Mouse (Mus musculus) midbrain, embryonic 15.5 days (tissue): ENCODE measurements around the gene Gorasp2. TPM values are rescaled to one million over a fixed set of nuclear protein-coding genes. Genes with fewer than 3 reads are reported as not detected.

ENCODE experiments used
- ATAC-seq: fragments of 200-750 bp; cut with Nextera tagmentation; replicated peaks from 2 replicates; pipeline ENCODE4 v1.8.0; 2017; ENCODE audit warnings: moderate TSS enrichment
- H3K27ac ChIP-seq: fragments of 300-500 bp; sonication (generic); 2 replicates; pipeline ENCODE4 v1.5.1; 2015; ENCODE audit warnings: mild to moderate bottlenecking, inconsistent platforms
- H3K27me3 ChIP-seq: fragments of 300-500 bp; sonication (generic); replicated peaks from 2 replicates; pipeline ENCODE4 v1.6.1; 2015; ENCODE audit warnings: inconsistent platforms
- H3K36me3 ChIP-seq: fragments of 300-500 bp; sonication (generic); replicated peaks from 2 replicates; pipeline ENCODE4 v1.6.1; 2015; ENCODE audit warnings: inconsistent platforms
- H3K4me1 ChIP-seq: fragments of 300-500 bp; sonication (generic); 2 replicates; pipeline ENCODE4 v1.6.1; 2015; ENCODE audit warnings: inconsistent platforms
- H3K4me2 ChIP-seq: fragments of 300-500 bp; sonication (generic); 2 replicates; pipeline ENCODE4 v1.6.1; 2015; ENCODE audit warnings: inconsistent platforms, mild to moderate bottlenecking, moderate library complexity
- H3K4me3 ChIP-seq: fragments of 300-500 bp; sonication (generic); 2 replicates; pipeline ENCODE4 v1.5.1; 2015; ENCODE audit warnings: mild to moderate bottlenecking, inconsistent platforms
- H3K9ac ChIP-seq: fragments of 300-500 bp; sonication (generic); 2 replicates; pipeline ENCODE4 v1.6.1; 2015; ENCODE audit warnings: mild to moderate bottlenecking, inconsistent platforms
- H3K9me3 ChIP-seq: fragments of 300-500 bp; sonication (generic); 2 replicates; pipeline ENCODE4 v1.6.1; 2016; ENCODE audit warnings: inconsistent platforms
- WGBS: fragments of 180-500 bp; shearing (Covaris S2); methylation state at CpG from one replicate; pipeline ENCODE4 v1.1.7; 2015; ENCODE audit warnings: mixed read lengths; 5-methylcytosine and 5-hydroxymethylcytosine counted together
- polyA plus RNA-seq: library from polyadenylated mRNA; unstranded; fragments of >200 nt; fragmentation: Nextera tagmentation; extraction: Ambion mirVana; gene quantifications from 2 replicates; pipeline ENCODE4 v1.2.1, GENCODE M21; 2015

Gorasp2 gene
- polyA plus RNA-seq, 1 experiment from 2014 or later, result 137 TPM

DNA sequence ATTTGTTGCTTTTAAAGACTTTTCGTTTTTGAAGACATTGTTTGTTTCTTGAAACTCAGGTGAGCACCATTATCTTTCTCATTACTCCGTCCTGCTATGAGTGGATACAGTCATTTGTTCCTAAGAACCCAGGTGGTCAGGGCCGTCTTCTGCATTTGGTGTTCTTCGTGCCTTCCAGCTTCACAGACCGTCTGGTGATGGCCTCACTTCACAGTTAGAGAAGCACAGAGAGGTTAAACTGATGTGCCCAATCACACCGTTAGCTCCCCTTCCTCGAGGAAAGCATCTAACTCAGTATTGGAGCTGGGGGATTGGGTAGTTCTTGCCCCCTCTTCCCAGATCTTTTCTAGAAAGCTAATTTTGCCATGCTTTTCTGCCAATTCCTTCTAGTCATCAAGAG is 5.6 kb downstream of the Gorasp2 start:
- Histone ChIP-seq H3K4me2 (no peak overlapping the region), H3K9ac (no peak overlapping the region), H3K4me3 (no peak overlapping the region), H3K9me3 (no peaks in the 10 kb centered on the region), H3K36me3 (no peaks in the 10 kb centered on the region), H3K27me3 (no peaks in the 10 kb centered on the region), H3K4me1 (peaks cover 18% of the 10 kb centered on the region), H3K27ac (no peak overlapping the region)
- no peak for ATAC-seq
- WGBS, result 94% methylated on average over 7 of the region's 7 CpGs

DNA sequence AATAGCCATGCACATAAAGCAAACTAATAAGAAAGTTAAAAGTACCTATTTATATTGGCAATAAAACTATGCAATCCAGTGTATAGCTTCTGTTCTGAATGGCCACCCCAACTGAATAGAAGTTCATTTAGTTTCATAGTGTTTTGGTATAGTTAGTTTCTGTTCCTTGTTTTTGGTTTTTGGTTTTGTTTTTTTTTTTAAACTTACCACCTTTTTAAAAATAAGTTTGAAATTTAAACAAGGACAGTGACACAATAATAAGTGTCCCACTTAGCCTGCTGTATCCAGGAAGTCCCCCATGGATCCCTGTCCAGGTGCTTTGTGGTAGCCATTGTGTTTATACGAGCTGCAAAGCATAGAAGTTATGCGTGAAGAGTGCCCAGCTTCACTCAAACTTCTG is 7.9 kb downstream of the Gorasp2 start:
- ATAC-seq, result no peak
- H3K9ac ChIP-seq, result no peak overlapping the region

DNA sequence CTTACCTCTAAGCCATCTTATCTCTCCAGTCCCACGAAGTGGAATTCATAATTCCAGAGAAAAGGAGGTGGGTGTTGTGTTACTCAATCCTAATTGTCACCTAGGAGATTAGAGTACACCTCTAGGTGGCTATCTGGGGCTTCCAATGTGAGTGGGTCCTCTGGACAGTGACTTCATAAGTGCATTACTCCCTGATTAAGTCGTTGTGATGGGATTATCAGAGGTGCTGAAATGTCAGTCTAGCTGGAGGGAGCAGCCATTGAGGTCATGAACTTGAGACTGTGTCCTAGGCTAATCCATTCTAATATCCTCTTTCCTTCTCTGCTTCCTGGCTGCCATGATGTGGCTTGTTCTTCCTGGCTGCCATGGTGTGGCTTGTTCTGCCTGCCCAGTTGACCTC is 8.5 kb downstream of the Gorasp2 start:
- Histone ChIP-seq H3K9ac (no peak overlapping the region), H3K36me3 (no peaks in the 10 kb centered on the region), H3K9me3 (no peaks in the 10 kb centered on the region), H3K27me3 (no peaks in the 10 kb centered on the region), H3K27ac (no peak overlapping the region), H3K4me3 (no peak overlapping the region), H3K4me1 (no peaks in the 10 kb centered on the region), H3K4me2 (no peak overlapping the region)
- ATAC-seq, result no peak
- WGBS, result 78% methylated on average over 2 of the region's 2 CpGs

More for the DNA sequence above, 7.9 kb downstream of the Gorasp2 start:
- Histone ChIP-seq H3K9me3 (no peaks in the 10 kb centered on the region), H3K36me3 (no peaks in the 10 kb centered on the region), H3K4me2 (no peak overlapping the region), H3K4me1 (no peaks in the 10 kb centered on the region), H3K4me3 (no peak overlapping the region), H3K27ac (no peak overlapping the region), H3K27me3 (no peaks in the 10 kb centered on the region)
- 81% methylated on average over 2 of the region's 2 CpGs for WGBS

DNA sequence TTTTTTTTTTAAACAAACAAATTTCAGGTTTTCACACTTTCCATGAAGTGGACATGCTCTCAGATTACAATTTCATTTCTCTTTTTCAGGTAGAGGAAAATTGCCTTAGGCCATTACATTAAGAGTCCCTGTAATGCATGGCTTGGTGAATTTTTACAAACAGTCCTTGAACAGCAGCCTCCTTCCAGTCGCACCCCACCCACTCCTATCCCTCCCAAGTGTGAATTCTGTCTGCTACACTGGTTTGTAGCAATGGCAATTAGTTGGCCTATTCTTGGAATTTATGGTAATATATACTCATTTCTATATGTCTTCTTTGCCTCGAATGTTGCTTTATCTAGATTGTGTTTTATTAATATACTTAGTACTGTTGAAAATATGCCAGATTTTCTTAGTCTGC is 11.1 kb downstream of the Gorasp2 start:
- Histone ChIP-seq H3K4me2 (no peak overlapping the region), H3K4me3 (no peak overlapping the region), H3K4me1 (no peaks in the 10 kb centered on the region), H3K27ac (no peak overlapping the region), H3K36me3 (no peaks in the 10 kb centered on the region), H3K27me3 (no peaks in the 10 kb centered on the region), H3K9ac (no peak overlapping the region), H3K9me3 (no peaks in the 10 kb centered on the region)
- WGBS, result 78% methylated on average over 2 of the region's 2 CpGs
- no peak for ATAC-seq

DNA sequence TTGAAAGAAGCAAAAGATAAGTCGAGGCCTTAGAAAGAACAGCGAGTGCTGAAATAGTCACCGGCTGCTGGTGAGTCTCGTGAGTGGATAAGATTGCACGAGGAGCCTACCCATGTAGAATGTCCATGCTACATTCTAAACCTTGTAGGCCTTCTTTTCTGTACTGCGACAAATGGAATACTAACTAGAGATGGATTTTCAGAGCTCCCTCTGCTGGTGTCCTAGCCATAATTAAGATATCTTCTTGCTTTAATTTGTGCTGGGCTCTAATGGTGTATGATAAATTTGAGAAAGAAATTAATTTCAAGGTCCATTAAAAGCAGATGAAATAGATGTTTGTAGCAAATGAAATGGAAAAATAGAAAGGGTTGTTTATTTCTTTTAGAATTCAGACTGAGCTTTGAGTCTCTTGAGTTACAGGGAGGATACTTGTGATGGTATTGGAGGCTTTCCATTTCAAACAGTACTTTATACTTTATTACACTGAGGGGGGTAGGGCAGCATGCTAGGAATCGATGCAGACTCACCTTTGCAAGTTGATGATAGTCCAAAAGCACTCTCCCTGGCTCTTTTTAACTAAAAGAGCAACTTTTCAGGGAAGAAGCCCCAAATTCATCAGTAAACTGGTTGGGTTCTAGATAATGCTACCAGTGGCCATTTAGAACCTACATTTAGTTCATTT is 12.2 kb downstream of the Gorasp2 start:
- ATAC-seq, result no peak
- 80% methylated on average over 7 of the region's 7 CpGs for whole genome bisulfite sequencing
- Histone ChIP-seq H3K4me1 (no peaks in the 10 kb centered on the region), H3K9me3 (no peaks in the 10 kb centered on the region), H3K27ac (no peak overlapping the region), H3K27me3 (no peaks in the 10 kb centered on the region), H3K4me3 (no peak overlapping the region), H3K4me2 (no peak overlapping the region), H3K9ac (no peak overlapping the region), H3K36me3 (peaks cover under 1% of the 10 kb centered on the region; the same call in 1 of the 2 replicates)

DNA sequence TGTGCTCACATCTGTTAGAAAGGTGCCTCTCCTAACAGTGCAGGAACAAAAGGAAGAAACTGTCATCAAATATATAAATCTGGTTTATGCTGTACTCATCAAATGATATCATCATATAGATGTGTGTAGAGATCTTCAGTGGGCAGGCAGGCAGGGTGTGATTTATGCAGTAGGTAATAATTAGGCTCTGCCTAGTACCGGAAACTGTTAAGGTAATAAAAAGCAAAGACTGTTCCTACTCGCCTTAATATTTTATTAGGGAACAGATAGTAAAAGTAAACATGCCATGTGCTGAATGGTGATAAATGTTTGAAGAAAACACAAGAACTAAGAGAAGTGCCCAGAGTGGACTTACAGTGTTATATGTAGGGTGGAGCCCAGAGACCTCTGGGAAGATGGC is 20.9 kb downstream of the Gorasp2 start:
- H3K36me3 ChIP-seq, result peaks cover 47% of the 10 kb centered on the region; the same call in 1 of the 2 replicates

DNA sequence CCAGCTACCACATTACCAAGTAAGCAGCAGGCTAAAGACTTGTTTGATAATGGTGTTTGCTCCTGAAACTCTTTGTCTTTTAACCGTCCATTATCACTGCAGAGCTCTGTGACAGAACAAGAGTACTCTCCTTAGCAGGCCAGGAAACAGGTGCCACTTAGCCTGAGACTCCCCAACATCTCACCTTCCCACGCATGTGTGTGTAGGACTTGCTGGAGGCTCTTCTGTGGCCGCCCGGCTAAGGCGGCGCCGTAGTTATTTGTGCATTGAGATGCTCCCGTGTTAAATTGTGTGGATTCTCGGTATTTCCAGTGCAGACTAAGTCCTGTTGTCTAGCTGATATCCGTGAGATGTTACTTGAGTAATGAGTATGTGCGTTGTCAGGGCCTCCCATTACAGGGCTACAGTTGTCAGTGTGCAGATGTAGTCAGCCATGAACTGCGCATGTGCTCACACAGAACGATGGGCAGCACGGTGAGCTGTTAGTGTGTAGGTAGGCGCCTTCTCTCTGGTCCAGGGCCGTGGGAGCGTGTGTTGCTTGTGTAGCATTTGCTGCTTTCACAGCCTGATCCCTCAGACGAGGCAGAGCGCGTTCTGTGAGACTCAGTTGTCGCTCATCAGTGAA is 27.2 kb downstream of the Gorasp2 start:
- Histone ChIP-seq H3K9ac (no peak overlapping the region), H3K27ac (no peak overlapping the region), H3K27me3 (no peaks in the 10 kb centered on the region), H3K9me3 (no peaks in the 10 kb centered on the region), H3K4me1 (no peaks in the 10 kb centered on the region), H3K36me3 (peaks cover 55% of the 10 kb centered on the region), H3K4me3 (no peak overlapping the region), H3K4me2 (no peak overlapping the region)
- ATAC-seq, result no peak
- 92% methylated on average over 21 of the region's 21 CpGs for WGBS

More for the DNA sequence above, 20.9 kb downstream of the Gorasp2 start:
- Histone ChIP-seq H3K27ac (no peak overlapping the region), H3K9ac (no peak overlapping the region), H3K4me2 (no peak overlapping the region), H3K9me3 (no peaks in the 10 kb centered on the region), H3K4me1 (no peaks in the 10 kb centered on the region), H3K4me3 (no peak overlapping the region), H3K27me3 (no peaks in the 10 kb centered on the region)
- ATAC-seq, result no peak
- WGBS, result 90% methylated on average over 2 of the region's 2 CpGs

DNA sequence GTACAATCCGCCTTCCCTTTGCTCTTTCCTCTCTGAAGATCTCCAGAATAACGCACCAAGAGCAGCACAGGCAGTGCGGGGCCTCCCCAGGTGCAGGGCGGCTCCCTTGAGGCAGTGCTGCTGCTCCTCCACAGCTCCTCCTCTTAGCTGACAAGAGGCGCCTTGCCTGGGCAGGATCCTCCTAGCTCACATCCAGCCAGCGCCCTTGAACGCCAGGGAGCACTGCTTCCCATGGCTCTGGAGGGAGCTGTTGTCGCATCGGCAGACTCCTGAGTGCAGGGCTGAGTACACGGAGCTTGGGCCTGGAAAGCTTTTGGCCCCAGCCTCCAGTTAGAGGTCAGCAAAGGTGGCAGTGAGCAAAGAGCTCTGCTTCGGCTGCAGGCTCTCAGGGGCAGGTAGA is 28.8 kb downstream of the Gorasp2 start:
- H3K4me1 ChIP-seq, result no peaks in the 10 kb centered on the region
- H3K36me3 ChIP-seq, result peaks cover 44% of the 10 kb centered on the region
- ATAC-seq, result no peak
- H3K27me3 ChIP-seq, result no peaks in the 10 kb centered on the region
- WGBS, result 88% methylated on average over 11 of the region's 11 CpGs
- no peak overlapping the region for H3K4me3 ChIP-seq
- H3K4me2 ChIP-seq, result no peak overlapping the region
- no peaks in the 10 kb centered on the region for H3K9me3 ChIP-seq
- no peak overlapping the region for H3K27ac ChIP-seq
- no peak overlapping the region for H3K9ac ChIP-seq

DNA sequence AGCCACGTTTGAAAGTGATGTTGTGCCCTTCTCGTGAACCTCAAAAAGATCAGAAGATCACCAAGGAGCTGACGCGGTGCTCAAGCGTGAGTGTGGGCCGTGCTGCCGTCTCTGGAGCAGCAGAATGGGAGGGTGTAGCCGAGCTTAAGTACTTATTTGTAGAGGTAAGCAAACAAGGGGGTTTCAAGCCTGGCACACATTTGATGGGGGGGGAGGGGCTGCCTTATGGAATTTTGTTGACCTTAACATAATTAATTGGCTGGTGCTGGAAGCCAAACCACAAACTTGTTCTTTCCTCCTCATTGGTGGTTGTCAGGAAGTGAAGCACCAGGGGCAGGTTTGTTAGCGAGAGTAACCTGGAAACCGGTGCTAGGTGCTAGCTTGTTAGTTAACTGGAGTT is 34.3 kb downstream of the Gorasp2 start:
- Histone ChIP-seq H3K4me2 (no peak overlapping the region), H3K27ac (no peak overlapping the region), H3K36me3 (peaks cover 12% of the 10 kb centered on the region; the same call in 1 of the 2 replicates), H3K4me1 (no peaks in the 10 kb centered on the region), H3K9me3 (no peaks in the 10 kb centered on the region), H3K4me3 (no peak overlapping the region), H3K27me3 (no peaks in the 10 kb centered on the region), H3K9ac (no peak overlapping the region)
- 89% methylated on average over 10 of the region's 10 CpGs for WGBS
- no peak for ATAC-seq

DNA sequence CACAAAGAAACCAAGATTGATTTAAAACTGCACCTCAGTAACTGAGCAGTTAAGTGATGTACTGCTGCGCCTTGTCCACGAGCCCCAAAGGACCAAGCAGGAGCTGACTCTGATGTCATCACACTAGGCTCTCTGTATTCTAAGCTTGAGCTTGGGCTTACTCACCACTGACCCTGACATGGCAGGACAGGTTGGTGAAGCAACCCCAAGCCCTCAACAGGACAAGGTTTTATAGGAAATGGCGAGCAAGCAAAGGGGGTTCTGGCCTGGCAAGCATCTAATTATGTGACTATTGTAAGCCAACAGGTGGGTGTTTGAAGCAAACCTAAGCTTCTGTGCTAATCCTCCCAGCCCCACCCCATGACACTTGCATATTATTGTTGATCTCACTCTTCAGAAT is 39.5 kb downstream of the Gorasp2 start:
- WGBS, result 90% methylated on average over 3 of the region's 3 CpGs
- Histone ChIP-seq H3K9me3 (no peaks in the 10 kb centered on the region), H3K36me3 (no peaks in the 10 kb centered on the region), H3K27me3 (no peaks in the 10 kb centered on the region), H3K9ac (no peak overlapping the region), H3K4me2 (no peak overlapping the region), H3K4me1 (0 out of 2 replicates have a peak, but pooled peaks cover 5% of the 10 kb centered on the region), H3K27ac (no peak overlapping the region), H3K4me3 (no peak overlapping the region)
- ATAC-seq, result no peak

DNA sequence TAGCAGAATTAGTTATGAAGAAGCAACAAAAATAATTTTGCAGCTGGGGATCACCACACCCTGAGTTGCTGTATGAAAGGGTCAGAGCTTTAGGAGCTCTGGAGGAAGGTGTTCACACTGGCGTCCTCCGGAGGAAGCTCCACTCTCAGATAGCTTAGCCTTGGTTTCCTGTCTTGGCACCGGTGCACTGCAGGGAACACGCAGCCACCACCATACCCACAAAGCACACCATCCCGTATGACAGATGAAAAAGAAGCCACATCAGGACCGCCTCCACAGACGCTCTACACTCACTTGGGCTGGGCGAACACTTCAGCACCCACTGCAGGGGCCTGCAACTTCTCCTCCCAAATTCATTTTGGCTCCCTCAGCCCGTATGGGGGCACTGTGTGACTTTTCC is 40.2 kb downstream of the Gorasp2 start:
- H3K9ac ChIP-seq, result no peak overlapping the region
- H3K27ac ChIP-seq, result no peak overlapping the region
- ATAC-seq, result no peak
- 65% methylated on average over 9 of the region's 9 CpGs for WGBS
- H3K27me3 ChIP-seq, result no peaks in the 10 kb centered on the region
- H3K9me3 ChIP-seq, result no peaks in the 10 kb centered on the region
- no peak overlapping the region for H3K4me3 ChIP-seq
- no peak overlapping the region for H3K4me2 ChIP-seq
- no peaks in the 10 kb centered on the region for H3K36me3 ChIP-seq
- H3K4me1 ChIP-seq, result 0 out of 2 replicates have a peak, but pooled peaks cover 5% of the 10 kb centered on the region

DNA sequence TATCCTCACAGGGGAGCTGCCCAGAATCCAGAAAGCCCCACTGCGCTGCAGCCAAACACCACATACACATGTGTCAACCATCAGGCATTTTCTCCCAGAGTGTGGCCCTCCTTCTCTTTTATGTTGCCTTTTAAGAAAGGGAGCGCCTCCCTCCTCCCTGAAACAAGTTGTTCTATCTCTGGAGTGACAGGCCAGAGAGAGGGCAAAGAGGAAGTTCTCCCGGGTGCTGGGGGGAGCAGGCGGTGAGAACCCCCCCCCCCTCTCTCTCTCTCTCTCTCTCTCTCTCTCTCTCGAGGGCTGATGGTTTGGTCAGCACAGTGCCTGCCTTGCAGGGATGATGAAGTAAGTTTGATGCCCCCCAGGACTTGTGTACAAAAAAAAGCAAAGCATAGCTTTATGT is 41.0 kb downstream of the Gorasp2 start:
- Histone ChIP-seq H3K4me1 (0 out of 2 replicates have a peak, but pooled peaks cover 5% of the 10 kb centered on the region), H3K9me3 (no peaks in the 10 kb centered on the region), H3K4me3 (no peak overlapping the region), H3K9ac (no peak overlapping the region), H3K4me2 (no peak overlapping the region), H3K36me3 (no peaks in the 10 kb centered on the region), H3K27me3 (no peaks in the 10 kb centered on the region), H3K27ac (no peak overlapping the region)
- ATAC-seq, result no peak
- WGBS, result 51% methylated on average over 5 of the region's 5 CpGs
